Mouse (Mus musculus): ENCODE data around the gene Fbxw7. TPM values are rescaled to one million over a fixed set of nuclear protein-coding genes. Genes with fewer than 3 reads are reported as not detected.

Fbxw7 gene
- polyA plus RNA-seq, 1 experiment from 2014 or later, result 16.8 TPM

- Histone ChIP-seq H3K4me2 (replicated peaks; ENCODE audit: low read depth, low read length) (no peak overlapping the region), H3K36me3 (ENCODE audit: control insufficient read depth, insufficient read depth, low read length) (no peaks in the 10 kb centered on the region), H3K4me3 (ENCODE audit: low read depth, low read length) (no peak overlapping the region), H3K27ac (ENCODE audit: low read length) (no peak overlapping the region), H3K9ac (replicated peaks; ENCODE audit: low read depth, low read length) (no peak overlapping the region), H3K27me3 (ENCODE audit: control insufficient read depth, insufficient read depth, low read length) (no peaks in the 10 kb centered on the region), H3K9me3 (ENCODE audit: control insufficient read depth, low read depth, low read length) (no peaks in the 10 kb centered on the region), H3K4me1 (ENCODE audit: control insufficient read depth, insufficient read depth, low read length) (0 out of 2 replicates have a peak, but pooled peaks cover 4% of the 10 kb centered on the region)
- no peak for ATAC-seq (ENCODE audit: insufficient number of reproducible peaks, insufficient read depth, low FRiP score, low read depth)
- 56% methylated on average over 9 of the region's 9 CpGs for WGBS
Observed at GRCm38 (mm10) chr3:84917903-84918679, 103.0 kb downstream of the Fbxw7 start.

- H3K36me3 ChIP-seq (ENCODE audit: control insufficient read depth, insufficient read depth, low read length), result no peaks in the 10 kb centered on the region
- H3K27ac ChIP-seq (ENCODE audit: low read length), result no peak overlapping the region
- no peak overlapping the region for H3K9ac ChIP-seq (replicated peaks; ENCODE audit: low read depth, low read length)
- no peaks in the 10 kb centered on the region for H3K27me3 ChIP-seq (ENCODE audit: control insufficient read depth, insufficient read depth, low read length)
- ATAC-seq (ENCODE audit: insufficient number of reproducible peaks, insufficient read depth, low FRiP score, low read depth), result no peak
- H3K9me3 ChIP-seq (ENCODE audit: control insufficient read depth, low read depth, low read length), result no peaks in the 10 kb centered on the region
- WGBS, result 74% methylated on average over 6 of the region's 6 CpGs
- no peak overlapping the region for H3K4me3 ChIP-seq (ENCODE audit: low read depth, low read length)
- H3K4me2 ChIP-seq (replicated peaks; ENCODE audit: low read depth, low read length), result no peak overlapping the region
- H3K4me1 ChIP-seq (ENCODE audit: control insufficient read depth, insufficient read depth, low read length), result peaks cover 4% of the 10 kb centered on the region; the same call in 1 of the 2 replicates
Observed at GRCm38 (mm10) chr3:84921704-84922420, 106.8 kb downstream of the Fbxw7 start.

DNA sequence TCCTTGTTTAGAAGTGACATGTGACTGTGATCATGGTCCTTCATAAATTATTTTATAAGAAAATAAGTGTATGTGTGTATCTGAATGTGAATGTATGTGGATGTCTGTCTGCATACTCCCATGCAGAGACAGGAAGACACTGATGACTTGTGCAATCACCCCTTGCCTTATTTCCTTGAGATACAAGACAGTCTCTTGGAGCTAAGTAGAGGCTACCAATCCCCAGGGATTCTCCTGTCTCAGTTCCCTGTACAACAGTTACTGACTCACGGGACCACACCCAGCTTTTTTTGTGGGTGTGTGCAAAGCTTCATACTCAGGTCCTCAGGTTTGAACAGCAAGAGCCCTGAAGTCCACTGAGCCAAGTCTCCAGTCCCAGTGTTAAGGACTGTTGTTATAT is 108.2 kb downstream of the Fbxw7 start:
- Histone ChIP-seq H3K4me3 (ENCODE audit: low read depth, low read length) (no peak overlapping the region), H3K27me3 (ENCODE audit: control insufficient read depth, insufficient read depth, low read length) (no peaks in the 10 kb centered on the region), H3K9me3 (ENCODE audit: control insufficient read depth, low read depth, low read length) (no peaks in the 10 kb centered on the region), H3K36me3 (ENCODE audit: control insufficient read depth, insufficient read depth, low read length) (no peaks in the 10 kb centered on the region), H3K9ac (replicated peaks; ENCODE audit: low read depth, low read length) (no peak overlapping the region), H3K4me1 (ENCODE audit: control insufficient read depth, insufficient read depth, low read length) (peaks cover 4% of the 10 kb centered on the region; the same call in 1 of the 2 replicates), H3K4me2 (replicated peaks; ENCODE audit: low read depth, low read length) (no peak overlapping the region), H3K27ac (ENCODE audit: low read length) (no peak overlapping the region)
- no peak for ATAC-seq (ENCODE audit: insufficient number of reproducible peaks, insufficient read depth, low FRiP score, low read depth)
- 65% methylated on average over 1 of the region's 1 CpGs for WGBS

GRCm38 (mm10) chr3:84923670-84924069 is 108.6 kb downstream of the Fbxw7 start:
- 68% methylated on average over 1 of the region's 1 CpGs for WGBS
- ATAC-seq (ENCODE audit: insufficient number of reproducible peaks, insufficient read depth, low FRiP score, low read depth), result no peak
- Histone ChIP-seq H3K27me3 (ENCODE audit: control insufficient read depth, insufficient read depth, low read length) (no peaks in the 10 kb centered on the region), H3K27ac (ENCODE audit: low read length) (no peak overlapping the region), H3K36me3 (ENCODE audit: control insufficient read depth, insufficient read depth, low read length) (no peaks in the 10 kb centered on the region), H3K4me3 (ENCODE audit: low read depth, low read length) (no peak overlapping the region), H3K9ac (replicated peaks; ENCODE audit: low read depth, low read length) (no peak overlapping the region), H3K4me1 (ENCODE audit: control insufficient read depth, insufficient read depth, low read length) (peaks cover 4% of the 10 kb centered on the region; the same call in 1 of the 2 replicates), H3K4me2 (replicated peaks; ENCODE audit: low read depth, low read length) (no peak overlapping the region), H3K9me3 (ENCODE audit: control insufficient read depth, low read depth, low read length) (no peaks in the 10 kb centered on the region)

DNA sequence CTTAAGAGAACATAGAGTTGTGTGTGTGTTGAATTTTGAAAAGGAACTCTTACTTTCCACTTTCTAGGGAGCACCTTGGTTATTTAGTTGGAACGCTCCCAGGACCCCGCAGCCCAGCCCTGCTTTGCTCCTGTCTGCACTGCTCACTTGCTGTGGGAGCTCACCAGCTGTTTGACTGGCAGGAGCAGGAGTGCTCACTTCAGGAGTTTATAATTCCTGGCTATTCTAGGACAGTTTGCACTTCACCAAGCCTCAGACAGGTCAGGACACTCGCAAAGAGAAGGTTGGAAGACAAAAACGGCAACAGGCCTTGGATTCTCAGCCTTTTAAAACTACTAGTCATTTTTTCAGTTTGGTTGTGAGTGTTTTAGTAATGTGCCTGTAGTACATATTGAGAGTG is 110.2 kb downstream of the Fbxw7 start:
- no peak overlapping the region for H3K4me3 ChIP-seq (ENCODE audit: low read depth, low read length)
- H3K27ac ChIP-seq (ENCODE audit: low read length), result no peak overlapping the region

GRCm38 (mm10) chr3:84926140-84926539 is 111.1 kb downstream of the Fbxw7 start:
- Histone ChIP-seq H3K4me2 (replicated peaks; ENCODE audit: low read depth, low read length) (no peak overlapping the region), H3K4me3 (ENCODE audit: low read depth, low read length) (no peak overlapping the region), H3K9me3 (ENCODE audit: control insufficient read depth, low read depth, low read length) (no peaks in the 10 kb centered on the region), H3K36me3 (ENCODE audit: control insufficient read depth, insufficient read depth, low read length) (no peaks in the 10 kb centered on the region), H3K9ac (replicated peaks; ENCODE audit: low read depth, low read length) (no peak overlapping the region), H3K4me1 (ENCODE audit: control insufficient read depth, insufficient read depth, low read length) (peaks cover 4% of the 10 kb centered on the region; the same call in 1 of the 2 replicates), H3K27ac (ENCODE audit: low read length) (no peak overlapping the region), H3K27me3 (ENCODE audit: control insufficient read depth, insufficient read depth, low read length) (no peaks in the 10 kb centered on the region)
- 88% methylated on average over 5 of the region's 5 CpGs for whole genome bisulfite sequencing
- no peak for ATAC-seq (ENCODE audit: insufficient number of reproducible peaks, insufficient read depth, low FRiP score, low read depth)

More for the DNA sequence above, 110.2 kb downstream of the Fbxw7 start:
- no peaks in the 10 kb centered on the region for H3K9me3 ChIP-seq (ENCODE audit: control insufficient read depth, low read depth, low read length)
- ATAC-seq (ENCODE audit: insufficient number of reproducible peaks, insufficient read depth, low FRiP score, low read depth), result no peak
- peaks cover 4% of the 10 kb centered on the region; the same call in 1 of the 2 replicates for H3K4me1 ChIP-seq (ENCODE audit: control insufficient read depth, insufficient read depth, low read length)
- H3K27me3 ChIP-seq (ENCODE audit: control insufficient read depth, insufficient read depth, low read length), result no peaks in the 10 kb centered on the region
- no peaks in the 10 kb centered on the region for H3K36me3 ChIP-seq (ENCODE audit: control insufficient read depth, insufficient read depth, low read length)
- 65% methylated on average over 4 of the region's 4 CpGs for WGBS
- no peak overlapping the region for H3K9ac ChIP-seq (replicated peaks; ENCODE audit: low read depth, low read length)
- H3K4me2 ChIP-seq (replicated peaks; ENCODE audit: low read depth, low read length), result no peak overlapping the region

DNA sequence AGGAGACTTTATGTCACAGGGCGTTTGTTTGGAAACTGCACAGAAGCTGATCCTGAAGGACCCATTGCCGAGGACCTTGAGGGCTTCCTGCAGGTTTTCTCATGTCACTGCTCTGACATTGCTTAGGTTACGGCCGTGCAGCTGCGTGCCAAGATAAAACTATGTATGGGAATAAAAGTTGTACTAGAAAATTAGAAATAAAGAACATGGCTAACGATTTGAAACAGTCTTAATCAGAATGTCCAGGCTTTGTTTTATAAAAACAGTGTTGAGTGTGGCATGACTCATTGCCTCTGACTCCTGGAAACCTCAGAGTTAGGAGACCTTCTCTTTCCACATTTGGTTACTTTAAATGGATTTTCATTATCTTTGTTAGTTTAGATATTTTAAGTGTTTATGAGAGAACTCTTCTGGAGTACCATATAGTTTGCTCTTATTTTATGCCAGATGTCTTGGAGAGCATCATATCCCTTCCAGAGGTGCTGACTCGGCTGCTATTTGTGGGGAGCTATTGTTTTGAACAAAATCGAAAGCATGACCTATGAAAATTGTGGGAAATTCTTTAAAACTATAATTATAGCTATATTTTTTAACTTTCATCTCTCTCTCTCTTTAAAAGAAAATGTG is 112.2 kb downstream of the Fbxw7 start:
- peaks cover 4% of the 10 kb centered on the region; the same call in 1 of the 2 replicates for H3K4me1 ChIP-seq (ENCODE audit: control insufficient read depth, insufficient read depth, low read length)
- H3K9me3 ChIP-seq (ENCODE audit: control insufficient read depth, low read depth, low read length), result no peaks in the 10 kb centered on the region
- no peaks in the 10 kb centered on the region for H3K36me3 ChIP-seq (ENCODE audit: control insufficient read depth, insufficient read depth, low read length)
- ATAC-seq (ENCODE audit: insufficient number of reproducible peaks, insufficient read depth, low FRiP score, low read depth), result no peak
- no peaks in the 10 kb centered on the region for H3K27me3 ChIP-seq (ENCODE audit: control insufficient read depth, insufficient read depth, low read length)
- H3K4me2 ChIP-seq (replicated peaks; ENCODE audit: low read depth, low read length), result no peak overlapping the region
- no peak overlapping the region for H3K27ac ChIP-seq (ENCODE audit: low read length)
- no peak overlapping the region for H3K4me3 ChIP-seq (ENCODE audit: low read depth, low read length)
- WGBS, result 74% methylated on average over 8 of the region's 8 CpGs
- H3K9ac ChIP-seq (replicated peaks; ENCODE audit: low read depth, low read length), result no peak overlapping the region

DNA sequence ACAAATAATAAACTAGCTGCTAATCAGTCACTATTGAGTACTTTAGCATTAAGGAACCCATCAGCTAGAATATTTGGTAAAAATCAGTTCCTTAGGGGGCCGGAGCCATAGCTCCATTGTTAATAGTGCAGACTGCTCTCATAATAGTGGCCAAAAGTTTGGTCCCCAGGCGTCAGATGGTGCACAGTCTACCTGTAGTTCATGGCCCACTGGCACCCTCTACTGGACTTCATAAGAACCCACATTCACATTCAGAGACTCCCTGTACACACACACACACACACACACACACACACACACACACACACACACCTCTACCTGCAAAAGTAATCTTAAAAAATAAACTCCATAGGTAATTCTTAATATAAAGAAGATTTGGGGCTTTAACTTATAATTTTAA is 112.8 kb downstream of the Fbxw7 start:
- Histone ChIP-seq H3K4me3 (ENCODE audit: low read depth, low read length) (no peak overlapping the region), H3K9me3 (ENCODE audit: control insufficient read depth, low read depth, low read length) (no peaks in the 10 kb centered on the region), H3K4me1 (ENCODE audit: control insufficient read depth, insufficient read depth, low read length) (peaks cover 4% of the 10 kb centered on the region; the same call in 1 of the 2 replicates), H3K27ac (ENCODE audit: low read length) (no peak overlapping the region), H3K27me3 (ENCODE audit: control insufficient read depth, insufficient read depth, low read length) (no peaks in the 10 kb centered on the region), H3K4me2 (replicated peaks; ENCODE audit: low read depth, low read length) (no peak overlapping the region), H3K36me3 (ENCODE audit: control insufficient read depth, insufficient read depth, low read length) (no peaks in the 10 kb centered on the region), H3K9ac (replicated peaks; ENCODE audit: low read depth, low read length) (no peak overlapping the region)
- no peak for ATAC-seq (ENCODE audit: insufficient number of reproducible peaks, insufficient read depth, low FRiP score, low read depth)
- 88% methylated on average over 2 of the region's 2 CpGs for WGBS
